Mouse (Mus musculus) cerebellum, adult 2 months (tissue): ENCODE measurements around the gene Pqlc3. TPM values are rescaled to one million over a fixed set of nuclear protein-coding genes. Genes with fewer than 3 reads are reported as not detected.

Experiments used
- DNase-seq, 2 experiments: peaks; one replicate each; pipeline ENCODE4 v3.0.0; 2021
- H3K27ac ChIP-seq: fragments of 200-500 bp; 2 replicates; pipeline ENCODE4 v1.5.1; 2012; ENCODE audit warnings: low read length, control low read depth, inconsistent platforms; ENCODE audit not compliant: insufficient read depth
- H3K27me3 ChIP-seq: fragments of 200-500 bp; 2 replicates; pipeline ENCODE4 v1.6.1; 2012; ENCODE audit warnings: inconsistent platforms, mild to moderate bottlenecking, low read length, moderate library complexity; ENCODE audit not compliant: control insufficient read depth, insufficient read depth
- H3K4me1 ChIP-seq: fragments of 200-500 bp; 2 replicates; pipeline ENCODE4 v1.6.1; 2011; ENCODE audit warnings: low read length; ENCODE audit not compliant: control insufficient read depth, insufficient read depth
- H3K4me3 ChIP-seq: fragments of 200-500 bp; replicated peaks from 2 replicates; pipeline ENCODE3; 2011; ENCODE audit warnings: mild to moderate bottlenecking, low read depth, low read length, control low read depth; ENCODE audit not compliant: insufficient read depth
- CTCF ChIP-seq: fragments of 200-500 bp; IDR thresholded peaks from 2 replicates; pipeline ENCODE4 v1.5.1; 2011; ENCODE audit warnings: low read depth, mild to moderate bottlenecking, control low read depth, low read length, moderate library complexity, borderline replicate concordance; ENCODE audit not compliant: insufficient read depth
- POLR2A ChIP-seq: fragments of 200-500 bp; IDR thresholded peaks from 2 replicates; pipeline ENCODE4 v1.6.1; 2011; ENCODE audit warnings: low read length, control low read depth, borderline replicate concordance; ENCODE audit not compliant: insufficient read depth
- WGBS: fragments of 180-500 bp; shearing (Covaris S2); methylation state at CpG from one replicate; pipeline ENCODE4 v1.1.7; 2018; 5-methylcytosine and 5-hydroxymethylcytosine counted together
- polyA plus RNA-seq: library from polyadenylated mRNA; depleted of rRNA; stranded (reverse); fragments of >200 nt; gene quantifications from 2 replicates; pipeline ENCODE4 v1.2.3, GENCODE M21; 2012

The Pqlc3 gene
- polyA plus RNA-seq, 1 experiment, result 0.62 TPM

- Histone ChIP-seq H3K27ac (no peak overlapping the region), H3K27me3 (no peaks in the 10 kb centered on the region), H3K4me1 (no peaks in the 10 kb centered on the region), H3K4me3 (no peak overlapping the region)
- peak in 1 of 2 experiments; percentile 55 for DNase-seq
- TF ChIP-seq POLR2A (no peak), CTCF (peak; percentile 53; the same call in 1 of the 2 replicates)
- WGBS, result 32% methylated on average over 4 of the region's 4 CpGs
Measured at GRCm38 (mm10) chr12:17018468-17018867, 18.3 kb upstream of the Pqlc3 start.

- no peak for TF ChIP-seq CTCF
- no peak for TF ChIP-seq POLR2A
- H3K4me1 ChIP-seq, result no peaks in the 10 kb centered on the region
- 44% methylated on average over 2 of the region's 2 CpGs for WGBS
- no peak for DNase-seq
- no peak overlapping the region for H3K27ac ChIP-seq
- H3K4me3 ChIP-seq, result no peak overlapping the region
- H3K27me3 ChIP-seq, result no peaks in the 10 kb centered on the region
Measured at GRCm38 (mm10) chr12:17015711-17016110, 15.5 kb upstream of the Pqlc3 start.

DNA sequence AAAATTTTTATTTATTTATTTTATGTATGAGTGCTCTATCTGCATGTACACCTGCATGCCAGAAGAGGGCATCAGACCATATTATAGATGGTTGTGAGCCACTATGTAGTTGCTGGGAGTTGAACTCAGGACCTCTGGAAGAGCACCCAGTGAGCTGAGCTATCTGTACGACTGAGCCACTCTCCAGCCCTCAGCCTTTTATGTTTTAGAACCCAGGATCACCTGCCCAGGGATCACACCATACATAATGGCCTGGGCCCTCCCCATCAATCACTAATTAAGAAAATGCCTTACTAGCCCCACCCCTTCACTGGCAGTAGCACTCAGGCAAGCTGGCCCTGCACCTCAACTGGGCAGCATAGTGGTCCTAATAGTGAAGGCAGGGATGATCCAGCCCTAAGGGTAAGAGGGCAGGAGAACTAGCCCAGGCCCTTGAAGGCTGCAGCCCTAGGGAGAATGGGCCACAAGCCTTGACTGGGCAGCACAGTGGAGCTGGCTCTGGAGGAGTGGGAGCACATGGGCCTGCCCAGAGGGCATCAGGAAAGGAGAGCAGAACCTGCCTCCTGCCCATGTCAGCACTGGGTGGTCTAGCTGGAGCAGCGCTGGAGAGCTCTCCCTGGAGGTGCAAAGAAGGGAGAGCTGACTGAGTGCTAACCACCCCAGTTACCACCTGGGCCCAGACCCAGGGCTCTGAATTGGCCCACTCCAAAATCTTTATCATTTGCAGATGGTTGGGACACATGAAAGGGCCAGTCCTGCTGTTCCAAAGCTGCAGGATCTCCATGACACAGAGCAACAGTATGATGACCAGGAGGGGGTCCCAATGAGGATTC is 12.1 kb upstream of the Pqlc3 start:
- no peak for TF ChIP-seq POLR2A
- TF ChIP-seq CTCF, result no peak
- no peak overlapping the region for H3K4me3 ChIP-seq
- H3K4me1 ChIP-seq, result no peaks in the 10 kb centered on the region
- 82% methylated on average over 2 of the region's 2 CpGs for WGBS
- H3K27ac ChIP-seq, result no peak overlapping the region
- H3K27me3 ChIP-seq, result no peaks in the 10 kb centered on the region
- no peak for DNase-seq

GRCm38 (mm10) chr12:17011100-17011870 is 11.1 kb upstream of the Pqlc3 start, which contains the start of gene 2410004P03Rik:
Gene 2410004P03Rik, minus strand, starts transcription at chr12:17011727.
- WGBS, result 6% methylated on average over 29 of the region's 29 CpGs

DNA sequence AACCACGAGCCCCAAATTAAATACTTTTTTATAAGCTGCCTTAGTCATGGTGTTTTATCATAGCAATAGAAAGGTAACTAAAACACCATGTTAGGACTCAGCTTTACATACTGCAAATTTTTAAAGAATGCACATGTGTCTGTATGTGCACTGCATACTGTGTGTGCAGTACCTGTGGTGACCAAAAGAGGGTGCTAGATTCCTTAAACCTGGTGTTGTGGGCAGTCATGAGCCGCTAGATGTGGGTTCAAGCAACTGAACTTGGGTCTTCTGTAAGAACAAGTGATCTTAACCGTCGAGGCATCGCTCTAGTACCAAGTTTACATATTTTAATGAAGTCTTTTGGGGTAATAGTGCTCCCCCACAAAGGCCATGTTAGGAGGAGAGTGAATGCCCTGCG is 9.3 kb upstream of the Pqlc3 start:
- Histone ChIP-seq H3K27me3 (no peaks in the 10 kb centered on the region), H3K27ac (no peak overlapping the region), H3K4me3 (no peak overlapping the region), H3K4me1 (no peaks in the 10 kb centered on the region)
- no peak for TF ChIP-seq POLR2A
- no peak for TF ChIP-seq CTCF
- 95% methylated on average over 6 of the region's 6 CpGs for WGBS
- no peak for DNase-seq

More at GRCm38 (mm10) chr12:17011100-17011870, 11.1 kb upstream of the Pqlc3 start, which contains the start of gene 2410004P03Rik:
- Histone ChIP-seq H3K27ac (no peak within 1 kb of the TSS), H3K4me1 (no peaks in the 10 kb centered on the region), H3K27me3 (no peaks in the 10 kb centered on the region), H3K4me3 (peak within 1 kb of the TSS; percentile 17)
- TF ChIP-seq POLR2A (no peak), CTCF (peak; percentile 65)
- DNase-seq, result peak; percentile 48 to 64

DNA sequence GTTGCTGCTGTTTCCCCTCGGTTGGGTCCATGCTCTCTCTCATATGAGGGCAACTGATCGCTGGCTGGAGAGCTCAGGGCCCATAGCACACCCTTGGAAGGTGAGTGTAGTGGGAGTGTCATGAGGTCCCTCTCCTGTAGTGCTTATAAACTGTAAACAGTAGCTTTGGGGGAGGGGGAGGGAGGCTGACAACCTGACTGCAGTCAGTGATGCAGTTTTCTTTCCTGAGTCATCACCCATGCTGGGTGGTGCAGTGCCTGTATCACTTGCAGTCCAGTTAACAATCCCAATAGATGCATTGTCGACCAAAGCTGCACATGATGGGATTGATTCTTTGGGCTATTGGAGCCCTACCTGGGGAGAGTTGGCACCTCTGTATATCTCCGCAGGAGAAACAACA is 1.0 kb upstream of the Pqlc3 start:
- WGBS, result 63% methylated on average over 4 of the region's 4 CpGs
- H3K27me3 ChIP-seq, result peaks cover 2% of the 10 kb centered on the region; the same call in 1 of the 2 replicates
- no peak for DNase-seq
- H3K4me3 ChIP-seq, result no peak overlapping the region
- H3K4me1 ChIP-seq, result no peaks in the 10 kb centered on the region; the same call in 1 of the 2 replicates
- H3K27ac ChIP-seq, result no peak overlapping the region
- TF ChIP-seq CTCF, result no peak
- no peak for TF ChIP-seq POLR2A

GRCm38 (mm10) chr12:17000628-17001027 is 420 bp upstream of the Pqlc3 start:
- TF ChIP-seq CTCF, result no peak
- no peak for TF ChIP-seq POLR2A
- H3K4me1 ChIP-seq, result no peaks in the 10 kb centered on the region; the same call in 1 of the 2 replicates

More at GRCm38 (mm10) chr12:17000628-17001027, 420 bp upstream of the Pqlc3 start:
- DNase-seq, result no peak
- H3K27ac ChIP-seq, result no peak overlapping the region
- no peak overlapping the region for H3K4me3 ChIP-seq
- WGBS, result 75% methylated on average over 6 of the region's 6 CpGs
- peaks cover 2% of the 10 kb centered on the region; the same call in 1 of the 2 replicates for H3K27me3 ChIP-seq
